Mouse (Mus musculus): ENCODE data around the gene Gsg1. TPM values are rescaled to one million over a fixed set of nuclear protein-coding genes. Genes with fewer than 3 reads are reported as not detected.

Gene Gsg1
- polyA plus RNA-seq, 1 experiment from 2014 or later: 0.64 TPM

DNA sequence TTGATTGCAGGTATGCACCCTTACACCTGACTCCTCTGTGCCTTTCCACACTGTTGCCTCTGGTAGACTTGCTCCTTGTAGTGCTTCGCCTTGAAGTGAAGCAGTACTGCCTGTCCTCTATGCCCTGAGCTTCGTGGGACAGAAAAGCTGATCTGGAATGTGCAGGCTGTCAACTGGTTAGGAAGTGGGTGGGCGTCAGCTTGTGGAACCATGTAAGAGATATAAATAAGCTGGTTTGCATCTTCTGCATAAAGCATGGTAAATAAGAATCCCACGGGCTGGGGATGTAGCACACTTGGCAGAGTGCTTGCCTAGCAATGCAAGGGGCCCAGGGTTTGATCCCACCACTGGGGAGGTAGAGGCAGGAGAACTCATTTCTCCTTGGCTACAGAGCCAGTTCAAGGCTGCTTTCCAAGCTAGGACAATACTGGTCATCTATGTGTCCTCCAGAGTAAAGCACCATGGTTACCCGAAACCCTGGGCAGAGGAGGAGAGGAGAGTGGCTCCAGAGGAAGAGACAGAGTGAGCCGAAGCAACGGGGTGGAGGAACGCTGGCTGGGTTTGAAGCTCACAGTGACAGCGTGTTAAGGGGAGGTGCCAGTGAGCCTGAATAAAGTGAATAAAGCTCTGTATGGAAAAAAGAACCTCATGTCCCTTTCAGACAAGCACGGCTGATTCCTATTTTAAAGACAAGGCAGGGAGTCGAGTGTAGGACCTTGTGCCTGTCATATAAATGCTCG is 21.5 kb downstream of the Gsg1 start:
- no peak for ATAC-seq (replicated peaks; ENCODE audit: extremely low read depth, insufficient read depth, low FRiP score)
- 69% methylated on average over 12 of the region's 12 CpGs for WGBS
- H3K9me3 ChIP-seq (replicated peaks; ENCODE audit: control insufficient read depth, low read length): no peaks in the 10 kb centered on the region
- H3K4me3 ChIP-seq (ENCODE audit: low read length): no peak overlapping the region
- peaks cover 8% of the 10 kb centered on the region for H3K4me1 ChIP-seq (ENCODE audit: control insufficient read depth, insufficient read depth, low read length)
- no peak overlapping the region for H3K27ac ChIP-seq (ENCODE audit: low read length)
- peaks cover 2% of the 10 kb centered on the region; the same call in 1 of the 2 replicates for H3K36me3 ChIP-seq (ENCODE audit: control insufficient read depth, insufficient read depth)
- no peak overlapping the region for H3K4me2 ChIP-seq (ENCODE audit: low read depth, low read length)
- no peaks in the 10 kb centered on the region for H3K27me3 ChIP-seq (ENCODE audit: control insufficient read depth, insufficient read depth, low read length)
- H3K9ac ChIP-seq (ENCODE audit: low read length): no peak overlapping the region

DNA sequence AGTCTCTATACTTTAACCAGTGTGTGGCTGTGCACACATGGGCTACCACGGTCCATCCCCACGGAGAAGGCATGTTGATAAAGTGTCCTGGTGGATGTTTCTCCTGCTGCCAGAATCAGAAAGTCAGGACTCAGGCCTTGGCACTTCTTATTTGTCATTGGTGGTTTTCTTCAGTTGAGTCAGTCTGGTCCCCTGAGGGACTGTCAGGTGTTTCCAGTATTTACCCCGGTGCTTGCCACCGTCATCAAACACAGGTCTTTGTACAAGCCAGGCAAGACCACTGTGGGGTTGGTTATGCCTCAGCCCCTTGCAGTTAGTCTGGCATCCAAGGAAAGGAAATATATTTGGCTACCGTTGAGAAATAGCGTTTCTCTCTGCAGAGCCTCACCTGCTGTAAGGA is 23.6 kb downstream of the Gsg1 start:
- no peak for ATAC-seq (replicated peaks; ENCODE audit: extremely low read depth, insufficient read depth, low FRiP score)
- 82% methylated on average over 6 of the region's 6 CpGs for WGBS
- Histone ChIP-seq H3K27ac (ENCODE audit: low read length) (no peak overlapping the region), H3K4me2 (ENCODE audit: low read depth, low read length) (no peak overlapping the region), H3K36me3 (ENCODE audit: control insufficient read depth, insufficient read depth) (peaks cover 4% of the 10 kb centered on the region), H3K9ac (ENCODE audit: low read length) (no peak overlapping the region), H3K4me3 (ENCODE audit: low read length) (no peak overlapping the region), H3K9me3 (replicated peaks; ENCODE audit: control insufficient read depth, low read length) (no peaks in the 10 kb centered on the region), H3K4me1 (ENCODE audit: control insufficient read depth, insufficient read depth, low read length) (no peaks in the 10 kb centered on the region), H3K27me3 (ENCODE audit: control insufficient read depth, insufficient read depth, low read length) (no peaks in the 10 kb centered on the region)

GRCm38 (mm10) chr6:135228465-135228941 is 25.6 kb downstream of the Gsg1 start:
- Histone ChIP-seq H3K27me3 (ENCODE audit: control insufficient read depth, insufficient read depth, low read length) (no peaks in the 10 kb centered on the region), H3K27ac (ENCODE audit: low read length) (no peak overlapping the region), H3K36me3 (ENCODE audit: control insufficient read depth, insufficient read depth) (peaks cover 4% of the 10 kb centered on the region), H3K4me2 (ENCODE audit: low read depth, low read length) (no peak overlapping the region), H3K9me3 (replicated peaks; ENCODE audit: control insufficient read depth, low read length) (no peaks in the 10 kb centered on the region), H3K4me3 (ENCODE audit: low read length) (no peak overlapping the region), H3K4me1 (ENCODE audit: control insufficient read depth, insufficient read depth, low read length) (peaks cover 2% of the 10 kb centered on the region; the same call in 1 of the 2 replicates), H3K9ac (ENCODE audit: low read length) (no peak overlapping the region)
- peak; percentile 71 for ATAC-seq (replicated peaks; ENCODE audit: extremely low read depth, insufficient read depth, low FRiP score)
- 56% methylated on average over 10 of the region's 10 CpGs for WGBS

DNA sequence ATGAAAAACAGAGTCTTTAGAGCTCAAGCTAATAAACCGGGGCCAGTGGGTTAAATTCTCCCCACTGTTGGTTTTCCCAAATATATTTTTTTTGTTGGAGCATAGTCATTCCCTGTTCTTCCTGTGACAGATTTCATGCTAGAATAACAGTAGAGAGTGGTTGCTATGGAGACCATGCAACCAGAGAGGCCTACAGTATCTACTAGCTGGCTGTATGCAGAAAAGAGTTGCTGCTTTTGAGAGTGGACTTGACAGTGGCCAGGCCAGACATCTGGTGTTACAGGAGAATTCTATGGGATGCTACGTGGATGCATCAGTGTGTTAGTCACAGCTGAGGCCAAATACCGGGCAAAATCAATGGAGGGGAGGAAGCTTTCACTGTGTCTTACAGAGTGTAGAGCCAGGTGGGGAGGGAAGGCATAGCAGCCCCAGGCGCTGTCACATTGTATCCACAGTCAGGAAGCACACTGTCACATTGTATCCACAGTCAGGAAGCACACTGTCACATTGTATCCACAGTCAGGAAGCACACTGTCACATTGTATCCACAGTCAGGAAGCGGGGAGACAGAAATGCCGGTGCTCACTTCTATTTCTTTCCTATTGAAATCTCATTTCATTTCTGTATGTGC is 30.2 kb downstream of the Gsg1 start:
- H3K27ac ChIP-seq (ENCODE audit: low read length): no peak overlapping the region
- H3K9ac ChIP-seq (ENCODE audit: low read length): no peak overlapping the region
- peaks cover 3% of the 10 kb centered on the region; the same call in 1 of the 2 replicates for H3K36me3 ChIP-seq (ENCODE audit: control insufficient read depth, insufficient read depth)
- H3K4me2 ChIP-seq (ENCODE audit: low read depth, low read length): no peak overlapping the region
- ATAC-seq (replicated peaks; ENCODE audit: extremely low read depth, insufficient read depth, low FRiP score): no peak
- no peaks in the 10 kb centered on the region for H3K9me3 ChIP-seq (replicated peaks; ENCODE audit: control insufficient read depth, low read length)
- no peak overlapping the region for H3K4me3 ChIP-seq (ENCODE audit: low read length)
- peaks cover 2% of the 10 kb centered on the region; the same call in 1 of the 2 replicates for H3K4me1 ChIP-seq (ENCODE audit: control insufficient read depth, insufficient read depth, low read length)
- 60% methylated on average over 6 of the region's 6 CpGs for WGBS
- no peaks in the 10 kb centered on the region for H3K27me3 ChIP-seq (ENCODE audit: control insufficient read depth, insufficient read depth, low read length)

GRCm38 (mm10) chr6:135219916-135220315 is 34.2 kb downstream of the Gsg1 start:
- no peak overlapping the region for H3K27ac ChIP-seq (ENCODE audit: low read length)
- no peak for ATAC-seq (replicated peaks; ENCODE audit: extremely low read depth, insufficient read depth, low FRiP score)
- 79% methylated on average over 5 of the region's 5 CpGs for WGBS

GRCm38 (mm10) chr6:135218330-135218729 is 35.8 kb downstream of the Gsg1 start:
- Histone ChIP-seq H3K36me3 (ENCODE audit: control insufficient read depth, insufficient read depth) (no peaks in the 10 kb centered on the region), H3K27ac (ENCODE audit: low read length) (no peak overlapping the region), H3K4me3 (ENCODE audit: low read length) (no peak overlapping the region), H3K27me3 (ENCODE audit: control insufficient read depth, insufficient read depth, low read length) (no peaks in the 10 kb centered on the region), H3K9ac (ENCODE audit: low read length) (no peak overlapping the region), H3K9me3 (replicated peaks; ENCODE audit: control insufficient read depth, low read length) (no peaks in the 10 kb centered on the region), H3K4me2 (ENCODE audit: low read depth, low read length) (no peak overlapping the region), H3K4me1 (ENCODE audit: control insufficient read depth, insufficient read depth, low read length) (no peaks in the 10 kb centered on the region)
- ATAC-seq (replicated peaks; ENCODE audit: extremely low read depth, insufficient read depth, low FRiP score): 0 out of 2 replicates have a peak, but pooled peaks have one; percentile 39
- 58% methylated on average over 8 of the region's 8 CpGs for WGBS

More at GRCm38 (mm10) chr6:135219916-135220315, 34.2 kb downstream of the Gsg1 start:
- H3K4me3 ChIP-seq (ENCODE audit: low read length): no peak overlapping the region
- H3K4me1 ChIP-seq (ENCODE audit: control insufficient read depth, insufficient read depth, low read length): peaks cover under 1% of the 10 kb centered on the region; the same call in 1 of the 2 replicates
- no peak overlapping the region for H3K9ac ChIP-seq (ENCODE audit: low read length)
- no peaks in the 10 kb centered on the region for H3K36me3 ChIP-seq (ENCODE audit: control insufficient read depth, insufficient read depth)
- H3K9me3 ChIP-seq (replicated peaks; ENCODE audit: control insufficient read depth, low read length): no peaks in the 10 kb centered on the region
- H3K4me2 ChIP-seq (ENCODE audit: low read depth, low read length): no peak overlapping the region
- H3K27me3 ChIP-seq (ENCODE audit: control insufficient read depth, insufficient read depth, low read length): no peaks in the 10 kb centered on the region

- H3K4me3 ChIP-seq (ENCODE audit: low read length): no peak overlapping the region
- H3K27me3 ChIP-seq (ENCODE audit: control insufficient read depth, insufficient read depth, low read length): no peaks in the 10 kb centered on the region
- no peak overlapping the region for H3K4me2 ChIP-seq (ENCODE audit: low read depth, low read length)
- no peak overlapping the region for H3K9ac ChIP-seq (ENCODE audit: low read length)
- no peaks in the 10 kb centered on the region for H3K36me3 ChIP-seq (ENCODE audit: control insufficient read depth, insufficient read depth)
- H3K9me3 ChIP-seq (replicated peaks; ENCODE audit: control insufficient read depth, low read length): no peaks in the 10 kb centered on the region
- no peak overlapping the region for H3K27ac ChIP-seq (ENCODE audit: low read length)
- H3K4me1 ChIP-seq (ENCODE audit: control insufficient read depth, insufficient read depth, low read length): no peaks in the 10 kb centered on the region
- no peak for ATAC-seq (replicated peaks; ENCODE audit: extremely low read depth, insufficient read depth, low FRiP score)
- WGBS: 62% methylated on average over 2 of the region's 2 CpGs
Observed at GRCm38 (mm10) chr6:135212666-135213065, 41.5 kb downstream of the Gsg1 start.

- 75% methylated on average over 7 of the region's 7 CpGs for WGBS
- Histone ChIP-seq H3K36me3 (ENCODE audit: control insufficient read depth, insufficient read depth) (no peaks in the 10 kb centered on the region), H3K4me1 (ENCODE audit: control insufficient read depth, insufficient read depth, low read length) (no peaks in the 10 kb centered on the region), H3K27ac (ENCODE audit: low read length) (no peak overlapping the region), H3K9ac (ENCODE audit: low read length) (no peak overlapping the region), H3K4me2 (ENCODE audit: low read depth, low read length) (no peak overlapping the region), H3K27me3 (ENCODE audit: control insufficient read depth, insufficient read depth, low read length) (no peaks in the 10 kb centered on the region), H3K4me3 (ENCODE audit: low read length) (no peak overlapping the region), H3K9me3 (replicated peaks; ENCODE audit: control insufficient read depth, low read length) (no peaks in the 10 kb centered on the region)
- ATAC-seq (replicated peaks; ENCODE audit: extremely low read depth, insufficient read depth, low FRiP score): no peak
Observed at GRCm38 (mm10) chr6:135211169-135211568, 43.0 kb downstream of the Gsg1 start.

GRCm38 (mm10) chr6:135206909-135207308 is 47.2 kb downstream of the Gsg1 start:
- no peak overlapping the region for H3K9ac ChIP-seq (ENCODE audit: low read length)
- no peak for ATAC-seq (replicated peaks; ENCODE audit: extremely low read depth, insufficient read depth, low FRiP score)
- no peaks in the 10 kb centered on the region for H3K9me3 ChIP-seq (replicated peaks; ENCODE audit: control insufficient read depth, low read length)
- no peaks in the 10 kb centered on the region for H3K4me1 ChIP-seq (ENCODE audit: control insufficient read depth, insufficient read depth, low read length)
- no peaks in the 10 kb centered on the region for H3K27me3 ChIP-seq (ENCODE audit: control insufficient read depth, insufficient read depth, low read length)
- no peak overlapping the region for H3K4me3 ChIP-seq (ENCODE audit: low read length)
- H3K36me3 ChIP-seq (ENCODE audit: control insufficient read depth, insufficient read depth): no peaks in the 10 kb centered on the region
- 69% methylated on average over 8 of the region's 8 CpGs for WGBS
- H3K4me2 ChIP-seq (ENCODE audit: low read depth, low read length): no peak overlapping the region
- no peak overlapping the region for H3K27ac ChIP-seq (ENCODE audit: low read length)

All from heart, embryonic 16.5 days (tissue).